Mouse (Mus musculus) liver, adult 2 months (tissue): ENCODE results near the gene Mthfd1. TPM values are rescaled to one million over a fixed set of nuclear protein-coding genes. Genes with fewer than 3 reads are reported as not detected.
"Not testable (repeated sequence)": the region's sequence is repeated elsewhere in the genome, so short reads cannot be mapped to it uniquely, and the experiment has no call there.

ENCODE experiments used
- DNase-seq: peaks from one replicate; pipeline ENCODE4 v3.0.0-alpha.2; 2011; ENCODE audit warnings: low read depth, low spot score; ENCODE audit errors: extremely low read depth
- H3K27ac ChIP-seq: fragments of 200-500 bp; replicated peaks from 2 replicates; pipeline ENCODE4 v1.5.1; 2012; ENCODE audit warnings: low read depth, mild to moderate bottlenecking, control low read depth, inconsistent platforms, low read length; ENCODE audit not compliant: insufficient read depth
- H3K27me3 ChIP-seq: fragments of 200-500 bp; 2 replicates; pipeline ENCODE4 v1.6.1; 2012; ENCODE audit warnings: mild to moderate bottlenecking, moderate library complexity, low read length, inconsistent platforms; ENCODE audit not compliant: control insufficient read depth, insufficient read depth
- H3K36me3 ChIP-seq: fragments of 200-500 bp; 2 replicates; pipeline ENCODE4 v1.6.1; 2012; ENCODE audit warnings: low read length, inconsistent platforms; ENCODE audit not compliant: control insufficient read depth, insufficient read depth
- H3K4me1 ChIP-seq: fragments of 200-500 bp; 2 replicates; pipeline ENCODE4 v1.6.1; 2011; ENCODE audit warnings: low read length; ENCODE audit not compliant: control insufficient read depth, insufficient read depth
- H3K4me3 ChIP-seq: fragments of 200-500 bp; 2 replicates; pipeline ENCODE4 v1.5.1; 2011; ENCODE audit warnings: low read depth, mild to moderate bottlenecking, control low read depth, low read length, moderate library complexity; ENCODE audit not compliant: insufficient read depth
- H3K79me2 ChIP-seq: fragments of 200-500 bp; 2 replicates; pipeline ENCODE4 v1.6.1; 2012; ENCODE audit warnings: inconsistent platforms, mild to moderate bottlenecking, low read length, moderate library complexity; ENCODE audit not compliant: control insufficient read depth, insufficient read depth
- H3K9ac ChIP-seq: fragments of 200-500 bp; 2 replicates; pipeline ENCODE4 v1.6.1; 2012; ENCODE audit warnings: low read depth, mild to moderate bottlenecking, control low read depth, inconsistent platforms, low read length
- CTCF ChIP-seq: fragments of 200-500 bp; IDR thresholded peaks from 2 replicates; pipeline ENCODE4 v1.5.1; 2011; ENCODE audit warnings: low read depth, low read length, control low read depth
- POLR2A ChIP-seq: fragments of 200-500 bp; IDR thresholded peaks from 2 replicates; pipeline ENCODE4 v1.6.1; 2011; ENCODE audit warnings: low read length, control low read depth; ENCODE audit not compliant: insufficient read depth; ENCODE audit errors: extremely low read depth
- WGBS: fragments of 180-500 bp; shearing (Covaris S2); methylation state at CpG from one replicate; pipeline ENCODE4 v1.1.7; 2018; 5-methylcytosine and 5-hydroxymethylcytosine counted together
- polyA plus RNA-seq: library from polyadenylated mRNA; depleted of rRNA; stranded (reverse); fragments of >200 nt; gene quantifications from 2 replicates; pipeline ENCODE4 v1.2.3, GENCODE M21; 2012; rRNA removed
- total RNA-seq: library from RNA; depleted of rRNA; stranded (reverse); fragments of >200 nt; gene quantifications from 2 replicates; pipeline ENCODE4 v1.2.3, GENCODE M21; 2014; rRNA removed

Mthfd1 gene
- total RNA-seq: 188 and 211 TPM in 2 replicates
- polyA plus RNA-seq: 112 and 121 TPM in 2 replicates

DNA sequence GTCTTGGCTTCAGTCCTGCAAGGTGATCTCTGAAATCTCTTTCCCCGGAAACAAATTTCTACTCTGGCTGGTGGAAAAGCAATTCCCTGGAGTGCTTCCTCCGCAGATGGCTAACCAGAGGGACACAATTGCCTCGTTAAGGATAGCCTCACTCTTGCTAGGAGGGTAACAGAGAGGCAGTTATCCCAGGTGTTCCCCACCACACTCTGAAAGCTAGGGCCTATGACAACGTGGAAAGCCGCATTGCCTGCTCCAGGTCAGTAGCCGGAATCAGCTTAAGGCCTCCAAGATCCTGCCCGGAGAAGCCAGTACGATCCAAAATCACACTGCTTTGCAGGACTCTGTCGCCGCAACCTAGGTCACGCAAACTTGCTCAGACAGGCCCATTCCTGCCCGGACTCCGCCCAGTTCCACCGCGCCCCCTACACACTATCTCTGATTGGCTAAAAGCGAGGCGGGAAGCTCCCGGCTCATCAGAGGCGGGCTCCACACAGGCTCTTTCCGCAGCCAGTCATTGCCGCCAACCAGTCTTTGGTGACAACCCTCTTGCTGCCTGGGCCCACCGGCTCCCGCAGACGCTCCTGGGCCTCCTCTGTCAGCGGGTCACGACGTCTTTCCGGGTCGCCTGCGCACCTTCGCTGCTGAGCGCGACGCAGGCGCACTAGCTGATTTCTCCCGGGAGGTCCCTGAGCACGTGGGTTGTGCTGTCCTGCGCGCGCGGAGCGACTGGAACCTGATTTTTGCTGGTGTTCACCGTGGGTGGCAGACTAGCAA is at the start of gene Mthfd1:
TSS of gene Mthfd1 (plus strand) at position 574 of the 774 bp plus-strand sequence.
- no peaks in the 10 kb centered on the region for H3K27me3 ChIP-seq
- H3K79me2 ChIP-seq: peaks cover 9% of the 10 kb centered on the region; the same call in 1 of the 2 replicates
- TF ChIP-seq CTCF (no peak), POLR2A (0 out of 2 replicates have a peak, but pooled peaks have one; percentile 63)
- H3K9ac ChIP-seq: peak within 1 kb of the TSS; percentile 74
- WGBS: 1% methylated on average over 43 of the region's 43 CpGs
- H3K4me3 ChIP-seq: peak within 1 kb of the TSS; percentile 67
- no peaks in the 10 kb centered on the region for H3K36me3 ChIP-seq
- DNase-seq: peak; percentile 94
- H3K4me1 ChIP-seq: peaks cover 14% of the 10 kb centered on the region; the same call in 1 of the 2 replicates
- H3K27ac ChIP-seq: peak within 1 kb of the TSS; percentile 100

DNA sequence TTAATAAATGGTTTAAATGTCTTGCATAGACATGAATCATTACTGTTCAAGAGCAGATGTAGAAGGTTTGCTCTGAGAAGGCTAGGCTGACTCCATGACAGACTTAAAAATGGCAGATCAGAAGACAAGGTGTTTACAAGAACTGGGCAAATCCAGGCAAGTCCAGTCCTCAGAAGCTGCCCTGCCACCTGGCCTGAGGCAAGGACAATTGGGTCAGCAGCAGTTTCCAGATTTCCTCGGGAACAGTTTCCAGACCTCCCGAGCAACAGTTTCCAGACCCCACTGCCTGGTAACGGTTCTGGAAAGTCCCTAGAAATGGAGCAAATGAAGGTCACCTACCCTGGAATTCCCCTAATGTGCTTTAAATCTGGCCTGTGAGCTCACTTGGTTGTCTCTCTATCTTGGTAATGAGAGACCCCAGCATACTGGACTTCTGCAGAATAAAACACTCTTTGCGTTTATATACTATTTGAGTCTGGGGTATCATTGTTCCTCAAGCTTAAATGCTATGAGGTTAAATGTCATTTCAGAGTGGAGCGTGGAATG is 45.6 kb upstream of the Mthfd1 start:
- Histone ChIP-seq H3K79me2 (no peaks in the 10 kb centered on the region), H3K36me3 (no peaks in the 10 kb centered on the region), H3K9ac (no peak overlapping the region), H3K27me3 (no peaks in the 10 kb centered on the region), H3K27ac (no peak overlapping the region), H3K4me1 (no peaks in the 10 kb centered on the region), H3K4me3 (no peak overlapping the region)
- 94% methylated on average over 5 of the region's 5 CpGs for WGBS
- no peak for DNase-seq
- TF ChIP-seq CTCF (no peak), POLR2A (no peak)

DNA sequence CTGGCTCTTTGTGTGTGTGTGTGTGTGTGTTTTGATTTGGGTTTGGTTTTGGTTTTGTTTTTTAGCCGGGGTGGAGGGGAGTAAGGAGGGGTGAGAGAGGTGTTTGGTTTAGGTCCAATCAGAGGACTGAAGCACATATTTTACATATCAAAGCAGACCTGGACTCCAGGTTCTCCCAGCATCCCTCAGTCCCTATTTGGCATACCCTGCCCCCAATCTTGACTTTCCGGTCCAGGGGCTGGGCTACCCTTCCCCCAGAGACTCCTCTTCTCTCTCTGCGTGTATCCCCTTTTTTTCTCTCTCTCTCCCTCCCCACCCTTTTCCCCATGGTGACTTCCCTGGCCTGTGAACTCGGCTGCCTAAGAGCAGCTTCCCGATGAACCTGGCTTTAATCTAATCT is 40.0 kb upstream of the Mthfd1 start:
- H3K79me2 ChIP-seq: no peaks in the 10 kb centered on the region
- DNase-seq: no peak
- no peak overlapping the region for H3K9ac ChIP-seq
- no peaks in the 10 kb centered on the region for H3K4me1 ChIP-seq
- 47% methylated on average over 5 of the region's 5 CpGs for WGBS
- H3K27me3 ChIP-seq: no peaks in the 10 kb centered on the region
- no peak overlapping the region for H3K27ac ChIP-seq
- no peaks in the 10 kb centered on the region for H3K36me3 ChIP-seq
- TF ChIP-seq CTCF: no peak
- TF ChIP-seq POLR2A: no peak
- H3K4me3 ChIP-seq: no peak overlapping the region

DNA sequence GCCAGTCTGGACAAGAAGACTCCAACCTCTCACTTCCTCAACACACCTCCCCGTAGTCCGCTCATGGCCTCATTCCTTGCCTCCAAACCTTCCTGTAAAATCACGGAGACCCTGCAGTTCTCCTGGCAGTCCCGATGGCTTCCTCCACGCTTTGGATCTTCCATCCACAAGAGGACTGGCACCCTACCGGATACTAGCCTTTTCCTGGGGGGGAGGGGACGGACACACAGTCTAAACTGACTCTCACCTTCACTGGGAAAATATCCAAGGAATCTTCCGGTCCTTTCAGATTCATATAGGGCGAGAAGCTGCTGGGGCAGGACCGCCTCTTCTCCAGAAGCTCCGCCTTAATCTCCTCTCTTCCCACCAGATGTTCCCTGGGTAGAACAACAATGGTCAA is 38.4 kb upstream of the Mthfd1 start:
- no peak for DNase-seq
- Histone ChIP-seq H3K79me2 (no peaks in the 10 kb centered on the region), H3K9ac (no peak overlapping the region), H3K36me3 (no peaks in the 10 kb centered on the region), H3K4me1 (no peaks in the 10 kb centered on the region), H3K27me3 (no peaks in the 10 kb centered on the region), H3K4me3 (no peak overlapping the region), H3K27ac (no peak overlapping the region)
- WGBS: 71% methylated on average over 11 of the region's 11 CpGs
- TF ChIP-seq CTCF (no peak), POLR2A (no peak)

DNA sequence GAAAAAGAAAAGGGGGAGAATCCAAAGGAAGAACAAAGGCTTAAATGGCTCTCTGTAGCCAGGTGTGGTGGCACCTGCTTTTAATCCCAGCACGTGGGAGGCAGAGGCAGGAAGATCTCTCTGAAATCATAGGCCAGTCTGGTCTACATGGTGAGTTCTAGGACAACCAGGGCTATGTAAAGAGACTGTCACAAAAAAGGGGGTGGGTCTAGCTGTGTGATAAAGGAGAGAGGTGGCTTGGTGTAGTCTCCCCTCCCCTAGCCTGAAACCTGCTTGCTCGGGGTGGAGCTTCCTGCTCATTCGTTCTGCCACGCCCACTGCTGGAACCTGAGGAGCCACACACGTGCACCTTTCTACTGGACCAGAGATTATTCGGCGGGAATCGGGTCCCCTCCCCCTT is 33.0 kb upstream of the Mthfd1 start:
- H3K36me3 ChIP-seq, H3K79me2 ChIP-seq, H3K4me1 ChIP-seq, H3K27ac ChIP-seq, H3K27me3 ChIP-seq, H3K9ac ChIP-seq, DNase-seq, H3K4me3 ChIP-seq: not testable (repeated sequence)
- WGBS: 64% methylated on average over 4 of the region's 8 CpGs

DNA sequence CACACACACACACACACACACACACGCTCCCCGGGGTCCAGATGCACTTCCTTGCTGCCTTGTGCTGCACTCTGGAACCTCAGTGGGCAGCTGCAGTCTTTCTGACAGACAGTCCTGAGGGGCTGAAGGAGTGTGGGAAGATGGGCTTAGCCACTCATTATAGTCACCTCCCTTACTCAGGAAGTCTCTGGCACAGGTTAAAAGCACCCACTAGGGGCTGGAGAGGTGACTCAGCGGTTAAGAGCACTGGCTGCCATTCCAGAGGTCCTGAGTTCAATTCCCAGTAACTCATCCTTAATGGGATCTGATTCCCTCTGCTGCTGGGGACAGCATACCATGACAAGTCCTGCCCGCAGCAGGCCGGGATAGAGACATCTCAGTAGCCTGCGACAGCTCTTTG is 24.5 kb upstream of the Mthfd1 start:
- no peak for DNase-seq
- WGBS: 91% methylated on average over 6 of the region's 6 CpGs
- no peaks in the 10 kb centered on the region for H3K79me2 ChIP-seq
- no peaks in the 10 kb centered on the region for H3K4me1 ChIP-seq
- H3K27ac ChIP-seq: no peak overlapping the region
- no peaks in the 10 kb centered on the region for H3K27me3 ChIP-seq
- no peak overlapping the region for H3K4me3 ChIP-seq
- TF ChIP-seq CTCF (no peak), POLR2A (no peak)
- no peak overlapping the region for H3K9ac ChIP-seq
- no peaks in the 10 kb centered on the region for H3K36me3 ChIP-seq
